Mouse (Mus musculus): ENCODE measurements at regions not wholly inside any gene's neighbourhood (a gene's known extent, or its start where the extent isn't known, plus 50 kb on each side); places are given as distances from the start of the nearest gene placed in this dataset.

DNA sequence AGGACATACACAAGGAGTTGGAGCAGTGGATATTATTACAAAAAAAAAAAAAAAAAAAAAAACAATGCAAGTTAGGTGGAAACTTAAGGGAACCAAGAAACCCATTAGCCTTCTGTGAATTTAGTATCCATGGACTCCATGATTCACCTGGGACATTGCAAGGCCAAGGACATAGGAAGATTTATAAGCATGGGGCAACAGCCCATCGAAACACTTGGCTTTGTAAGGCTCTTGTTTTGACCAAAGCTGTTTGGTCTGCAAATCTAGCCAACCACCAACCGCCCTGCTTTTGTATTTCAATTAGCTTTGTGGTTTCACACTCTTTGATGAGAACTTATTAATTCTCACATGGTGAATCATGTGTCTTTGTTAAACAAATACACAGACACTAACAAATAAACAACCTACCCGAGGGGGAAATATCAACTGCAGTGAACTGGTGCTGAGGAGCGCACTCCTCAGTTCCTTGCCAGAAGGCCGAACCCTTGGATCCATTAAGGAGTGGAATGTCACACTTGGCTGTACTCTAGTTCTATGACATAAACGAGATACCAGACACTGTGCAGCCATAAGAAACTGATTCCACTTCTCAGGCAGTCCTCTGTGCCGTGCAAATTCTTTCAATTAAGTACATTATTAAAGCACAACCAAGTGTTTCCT is 529.7 kb downstream of the Tmem38b start:
- TF ChIP-seq CTCF (IDR thresholded peaks at IDR 0.05; ENCODE audit: low read depth, low read length) (no peak), POLR2A (IDR thresholded peaks at IDR 0.05; ENCODE audit: extremely low read depth, insufficient read depth, low read length) (no peak)

All from liver, adult 2 months (tissue).